Mouse (Mus musculus): ENCODE results near the gene Trp53rkb.

Trp53rkb gene

GRCm38 (mm10) chr2:166799615-166800472, 7.5 kb downstream of the Trp53rkb start:
- no peak for DNase-seq (ENCODE audit: low read depth)

- no peak for DNase-seq (ENCODE audit: low read depth)
Measured at GRCm38 (mm10) chr2:166800473-166800857, 8.1 kb downstream of the Trp53rkb start.

- no peak for DNase-seq (ENCODE audit: low read depth)
Measured at GRCm38 (mm10) chr2:166801436-166801835, 9.1 kb downstream of the Trp53rkb start.

GRCm38 (mm10) chr2:166803298-166803697, 11.0 kb downstream of the Trp53rkb start:
- DNase-seq (ENCODE audit: low read depth) = no peak

GRCm38 (mm10) chr2:166805250-166806172, 13.2 kb downstream of the Trp53rkb start, which contains the start of gene Arfgef2:
Gene Arfgef2, plus strand, starts transcription at chr2:166805588.
- peak; percentile 95 for DNase-seq (ENCODE audit: low read depth)

GRCm38 (mm10) chr2:166806173-166806705, 13.9 kb downstream of the Trp53rkb start:
- no peak for DNase-seq (ENCODE audit: low read depth)

GRCm38 (mm10) chr2:166806813-166807212, 14.5 kb downstream of the Trp53rkb start:
- DNase-seq (ENCODE audit: low read depth) = no peak

- no peak for DNase-seq (ENCODE audit: low read depth)
Measured at GRCm38 (mm10) chr2:166809499-166809898, 17.2 kb downstream of the Trp53rkb start.

GRCm38 (mm10) chr2:166810821-166811220, 18.5 kb downstream of the Trp53rkb start:
- DNase-seq (ENCODE audit: low read depth) = no peak

GRCm38 (mm10) chr2:166818463-166819143, 26.3 kb downstream of the Trp53rkb start:
- DNase-seq (ENCODE audit: low read depth) = no peak

GRCm38 (mm10) chr2:166819849-166820248, 27.5 kb downstream of the Trp53rkb start:
- no peak for DNase-seq (ENCODE audit: low read depth)

- no peak for DNase-seq (ENCODE audit: low read depth)
Measured at GRCm38 (mm10) chr2:166820844-166821243, 28.5 kb downstream of the Trp53rkb start.

GRCm38 (mm10) chr2:166821406-166821805, 29.1 kb downstream of the Trp53rkb start:
- DNase-seq (ENCODE audit: low read depth) = no peak

- DNase-seq (ENCODE audit: low read depth) = no peak
Measured at GRCm38 (mm10) chr2:166822119-166822826, 29.9 kb downstream of the Trp53rkb start.

GRCm38 (mm10) chr2:166822901-166823300, 30.6 kb downstream of the Trp53rkb start:
- DNase-seq (ENCODE audit: low read depth) = no peak

- no peak for DNase-seq (ENCODE audit: low read depth)
Measured at GRCm38 (mm10) chr2:166824386-166824785, 32.1 kb downstream of the Trp53rkb start.

GRCm38 (mm10) chr2:166824998-166825397, 32.7 kb downstream of the Trp53rkb start:
- no peak for DNase-seq (ENCODE audit: low read depth)

- DNase-seq (ENCODE audit: low read depth) = no peak
Measured at GRCm38 (mm10) chr2:166826491-166827224, 34.3 kb downstream of the Trp53rkb start.

GRCm38 (mm10) chr2:166828306-166828705, 36.0 kb downstream of the Trp53rkb start:
- DNase-seq (ENCODE audit: low read depth) = no peak

- no peak for DNase-seq (ENCODE audit: low read depth)
Measured at GRCm38 (mm10) chr2:166830350-166830749, 38.0 kb downstream of the Trp53rkb start.

Data from induced T-regulatory cell, adult 2 months (primary cell).